Mouse (Mus musculus): ENCODE measurements around the gene Gm20388. TPM values are rescaled to one million over a fixed set of nuclear protein-coding genes. Genes with fewer than 3 reads are reported as not detected.

Gene Gm20388
- polyA plus RNA-seq, 1 experiment: 28.1 TPM

DNA sequence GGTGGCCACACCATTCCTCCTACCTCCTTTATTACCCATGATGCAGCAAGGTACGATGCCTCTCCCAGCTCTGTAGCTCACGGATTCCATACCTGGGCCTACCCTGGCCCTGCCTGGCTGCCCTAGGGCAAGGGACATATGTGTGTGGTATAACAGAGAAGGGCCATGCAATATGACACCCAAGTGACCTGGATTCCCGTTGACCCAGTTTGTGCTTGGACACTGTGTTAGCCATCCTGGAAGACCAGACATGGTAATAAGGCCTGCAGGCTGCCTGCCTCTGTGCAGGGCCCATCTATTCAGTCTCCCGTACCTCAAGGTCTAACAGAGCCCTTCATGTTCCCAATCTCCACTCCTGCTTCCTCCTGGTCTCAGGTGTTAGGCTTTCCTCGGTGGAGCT lies 517.9 kb downstream of the Gm20388 start:
- TF ChIP-seq EP300 (IDR thresholded peaks at IDR 0.05; ENCODE audit: insufficient read depth, low read depth, low read length) (no peak), CTCF (IDR thresholded peaks at IDR 0.05; ENCODE audit: low read depth, low read length) (no peak), POLR2A (IDR thresholded peaks at IDR 0.05; ENCODE audit: insufficient read depth, low read length) (no peak)
- Histone ChIP-seq H3K4me3 (ENCODE audit: low read depth, low read length) (no peak overlapping the region), H3K27ac (ENCODE audit: insufficient read depth, low read length) (no peak overlapping the region), H3K9ac (ENCODE audit: low read depth, poor library complexity, severe bottlenecking) (no peak overlapping the region), H3K27me3 (ENCODE audit: control insufficient read depth, insufficient read depth, low read length, poor library complexity, severe bottlenecking) (no peaks in the 10 kb centered on the region), H3K4me1 (ENCODE audit: control insufficient read depth, insufficient read depth, low read length) (peaks cover 2% of the 10 kb centered on the region), H3K9me3 (replicated peaks; ENCODE audit: control insufficient read depth, insufficient read depth, low read length, poor library complexity, severe bottlenecking) (no peaks in the 10 kb centered on the region), H3K36me3 (ENCODE audit: control insufficient read depth, insufficient read depth, low read length, poor library complexity, severe bottlenecking) (no peaks in the 10 kb centered on the region)

DNA sequence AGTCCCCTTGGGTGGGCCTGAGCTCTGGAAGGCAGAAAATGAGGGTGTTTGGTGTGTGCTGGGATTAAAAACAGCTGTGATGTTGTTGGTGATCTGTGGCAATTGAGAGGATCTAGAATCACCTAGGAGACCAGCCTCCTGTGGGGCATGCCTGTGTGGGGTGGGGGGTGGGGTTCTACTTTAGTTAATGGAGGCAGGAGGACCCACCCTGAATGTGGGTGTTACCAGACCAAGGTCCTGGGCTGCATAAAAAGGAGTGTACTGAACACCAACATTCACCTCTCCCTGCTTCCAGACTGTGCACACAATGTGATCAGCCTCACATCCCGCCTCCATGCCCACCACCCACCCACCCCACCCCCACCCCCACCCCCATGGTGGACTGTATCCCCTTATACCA lies 518.5 kb downstream of the Gm20388 start:
- H3K9ac ChIP-seq (ENCODE audit: low read depth, poor library complexity, severe bottlenecking): no peak overlapping the region
- peaks cover 2% of the 10 kb centered on the region for H3K4me1 ChIP-seq (ENCODE audit: control insufficient read depth, insufficient read depth, low read length)
- no peaks in the 10 kb centered on the region for H3K9me3 ChIP-seq (replicated peaks; ENCODE audit: control insufficient read depth, insufficient read depth, low read length, poor library complexity, severe bottlenecking)
- no peak overlapping the region for H3K4me3 ChIP-seq (ENCODE audit: low read depth, low read length)
- no peaks in the 10 kb centered on the region for H3K27me3 ChIP-seq (ENCODE audit: control insufficient read depth, insufficient read depth, low read length, poor library complexity, severe bottlenecking)
- no peak overlapping the region for H3K27ac ChIP-seq (ENCODE audit: insufficient read depth, low read length)
- H3K36me3 ChIP-seq (ENCODE audit: control insufficient read depth, insufficient read depth, low read length, poor library complexity, severe bottlenecking): no peaks in the 10 kb centered on the region
- TF ChIP-seq EP300 (IDR thresholded peaks at IDR 0.05; ENCODE audit: insufficient read depth, low read depth, low read length) (no peak), CTCF (IDR thresholded peaks at IDR 0.05; ENCODE audit: low read depth, low read length) (no peak)

DNA sequence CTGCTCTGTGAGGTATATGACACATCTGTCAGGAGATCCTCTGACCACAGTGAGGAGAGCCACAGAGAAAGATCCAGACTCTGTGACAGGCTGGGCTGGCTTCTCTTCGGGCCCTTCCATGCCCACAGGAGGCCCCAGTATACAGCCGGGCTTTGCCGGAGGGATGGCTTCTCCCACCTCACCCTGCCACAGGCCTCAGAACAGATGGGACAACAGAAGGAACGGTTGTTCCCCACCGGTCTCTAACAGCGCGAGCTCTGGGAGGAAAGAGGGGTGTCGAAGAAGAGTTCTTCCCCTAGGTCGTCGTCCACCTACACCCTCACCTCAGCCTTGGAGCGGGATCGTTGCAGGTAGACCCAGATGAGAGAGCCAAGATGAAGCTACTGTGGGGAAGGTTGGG lies 520.4 kb downstream of the Gm20388 start:
- Histone ChIP-seq H3K4me1 (ENCODE audit: control insufficient read depth, insufficient read depth, low read length) (peaks cover 2% of the 10 kb centered on the region), H3K27ac (ENCODE audit: insufficient read depth, low read length) (no peak overlapping the region), H3K9me3 (replicated peaks; ENCODE audit: control insufficient read depth, insufficient read depth, low read length, poor library complexity, severe bottlenecking) (no peaks in the 10 kb centered on the region), H3K9ac (ENCODE audit: low read depth, poor library complexity, severe bottlenecking) (no peak overlapping the region), H3K4me3 (ENCODE audit: low read depth, low read length) (no peak overlapping the region), H3K27me3 (ENCODE audit: control insufficient read depth, insufficient read depth, low read length, poor library complexity, severe bottlenecking) (no peaks in the 10 kb centered on the region), H3K36me3 (ENCODE audit: control insufficient read depth, insufficient read depth, low read length, poor library complexity, severe bottlenecking) (no peaks in the 10 kb centered on the region)
- no peak for TF ChIP-seq CTCF (IDR thresholded peaks at IDR 0.05; ENCODE audit: low read depth, low read length)
- no peak for TF ChIP-seq EP300 (IDR thresholded peaks at IDR 0.05; ENCODE audit: insufficient read depth, low read depth, low read length)
- TF ChIP-seq POLR2A (IDR thresholded peaks at IDR 0.05; ENCODE audit: insufficient read depth, low read length): no peak

DNA sequence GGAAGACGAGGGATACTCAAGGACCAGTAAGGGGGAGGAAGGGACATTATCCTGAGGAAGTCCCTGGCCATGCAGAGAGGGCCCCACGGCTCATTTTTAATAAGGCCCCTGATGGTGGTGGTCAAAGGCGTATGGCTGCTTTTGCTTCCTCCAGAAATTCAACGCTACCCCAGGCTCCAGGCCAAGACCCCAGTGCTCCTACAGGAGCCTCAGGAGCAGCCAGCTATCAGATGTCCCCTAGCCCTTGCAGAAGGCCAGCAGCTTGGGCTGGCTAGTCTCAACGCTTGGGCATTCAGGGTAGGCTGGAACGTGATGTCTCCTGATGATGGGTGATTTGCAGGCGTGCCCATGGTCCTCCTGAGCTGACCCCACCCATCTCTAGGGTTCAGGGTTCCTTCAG lies 521.8 kb downstream of the Gm20388 start:
- Histone ChIP-seq H3K36me3 (ENCODE audit: control insufficient read depth, insufficient read depth, low read length, poor library complexity, severe bottlenecking) (no peaks in the 10 kb centered on the region), H3K27me3 (ENCODE audit: control insufficient read depth, insufficient read depth, low read length, poor library complexity, severe bottlenecking) (no peaks in the 10 kb centered on the region), H3K4me1 (ENCODE audit: control insufficient read depth, insufficient read depth, low read length) (peaks cover 2% of the 10 kb centered on the region), H3K9me3 (replicated peaks; ENCODE audit: control insufficient read depth, insufficient read depth, low read length, poor library complexity, severe bottlenecking) (no peaks in the 10 kb centered on the region), H3K9ac (ENCODE audit: low read depth, poor library complexity, severe bottlenecking) (no peak overlapping the region), H3K4me3 (ENCODE audit: low read depth, low read length) (no peak overlapping the region), H3K27ac (ENCODE audit: insufficient read depth, low read length) (no peak overlapping the region)
- TF ChIP-seq CTCF (IDR thresholded peaks at IDR 0.05; ENCODE audit: low read depth, low read length) (no peak), EP300 (IDR thresholded peaks at IDR 0.05; ENCODE audit: insufficient read depth, low read depth, low read length) (no peak), POLR2A (IDR thresholded peaks at IDR 0.05; ENCODE audit: insufficient read depth, low read length) (no peak)

DNA sequence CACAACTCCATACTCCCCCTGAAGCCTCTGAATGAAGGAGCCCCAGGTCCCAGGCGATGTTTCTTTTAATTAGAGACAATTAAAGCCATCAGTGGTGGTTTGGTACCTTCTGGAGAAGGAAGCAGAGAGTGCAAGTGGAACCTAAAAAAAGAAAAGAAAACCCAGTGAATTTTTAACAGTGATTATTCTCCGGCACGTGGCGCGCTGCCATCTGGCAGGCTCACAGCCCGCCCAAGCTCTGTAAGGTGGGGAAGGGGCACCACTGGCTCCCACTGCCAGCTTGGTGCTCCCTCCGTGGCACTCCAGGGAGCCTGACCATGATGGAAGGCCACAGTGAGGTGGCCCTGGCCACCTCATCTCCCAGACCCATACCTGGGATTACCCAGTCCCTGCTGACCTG lies 522.5 kb downstream of the Gm20388 start:
- Histone ChIP-seq H3K27ac (ENCODE audit: insufficient read depth, low read length) (no peak overlapping the region), H3K36me3 (ENCODE audit: control insufficient read depth, insufficient read depth, low read length, poor library complexity, severe bottlenecking) (no peaks in the 10 kb centered on the region), H3K4me1 (ENCODE audit: control insufficient read depth, insufficient read depth, low read length) (peaks cover 2% of the 10 kb centered on the region), H3K9me3 (replicated peaks; ENCODE audit: control insufficient read depth, insufficient read depth, low read length, poor library complexity, severe bottlenecking) (no peaks in the 10 kb centered on the region), H3K27me3 (ENCODE audit: control insufficient read depth, insufficient read depth, low read length, poor library complexity, severe bottlenecking) (no peaks in the 10 kb centered on the region), H3K9ac (ENCODE audit: low read depth, poor library complexity, severe bottlenecking) (no peak overlapping the region), H3K4me3 (ENCODE audit: low read depth, low read length) (no peak overlapping the region)
- TF ChIP-seq EP300 (IDR thresholded peaks at IDR 0.05; ENCODE audit: insufficient read depth, low read depth, low read length) (no peak), CTCF (IDR thresholded peaks at IDR 0.05; ENCODE audit: low read depth, low read length) (no peak), POLR2A (IDR thresholded peaks at IDR 0.05; ENCODE audit: insufficient read depth, low read length) (no peak)

DNA sequence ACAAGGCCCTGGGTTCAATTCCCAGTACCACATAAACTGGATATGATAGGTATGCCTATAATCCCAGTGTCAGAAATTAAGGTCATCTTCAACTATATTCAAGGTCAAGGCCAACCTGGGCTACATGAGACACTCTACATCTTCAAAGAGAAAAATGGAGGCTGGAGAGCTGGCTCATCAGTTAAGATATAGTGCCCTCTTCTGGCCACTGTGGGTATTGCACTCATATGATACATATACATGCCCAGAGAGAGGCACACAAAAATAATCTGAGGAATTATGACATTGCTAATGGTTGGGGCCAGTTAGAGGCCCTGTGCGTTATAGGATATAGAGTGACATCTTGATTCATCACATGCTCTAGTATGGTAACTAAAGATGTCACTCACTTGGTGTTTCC lies 523.1 kb downstream of the Gm20388 start:
- TF ChIP-seq CTCF (IDR thresholded peaks at IDR 0.05; ENCODE audit: low read depth, low read length) (no peak), POLR2A (IDR thresholded peaks at IDR 0.05; ENCODE audit: insufficient read depth, low read length) (no peak), EP300 (IDR thresholded peaks at IDR 0.05; ENCODE audit: insufficient read depth, low read depth, low read length) (no peak)
- Histone ChIP-seq H3K27me3 (ENCODE audit: control insufficient read depth, insufficient read depth, low read length, poor library complexity, severe bottlenecking) (no peaks in the 10 kb centered on the region), H3K4me3 (ENCODE audit: low read depth, low read length) (no peak overlapping the region), H3K9me3 (replicated peaks; ENCODE audit: control insufficient read depth, insufficient read depth, low read length, poor library complexity, severe bottlenecking) (no peaks in the 10 kb centered on the region), H3K36me3 (ENCODE audit: control insufficient read depth, insufficient read depth, low read length, poor library complexity, severe bottlenecking) (no peaks in the 10 kb centered on the region), H3K27ac (ENCODE audit: insufficient read depth, low read length) (no peak overlapping the region), H3K4me1 (ENCODE audit: control insufficient read depth, insufficient read depth, low read length) (peaks cover 2% of the 10 kb centered on the region), H3K9ac (ENCODE audit: low read depth, poor library complexity, severe bottlenecking) (no peak overlapping the region)

Measured in ES-Bruce4 (cell line).